In the genomic region with DNA sequence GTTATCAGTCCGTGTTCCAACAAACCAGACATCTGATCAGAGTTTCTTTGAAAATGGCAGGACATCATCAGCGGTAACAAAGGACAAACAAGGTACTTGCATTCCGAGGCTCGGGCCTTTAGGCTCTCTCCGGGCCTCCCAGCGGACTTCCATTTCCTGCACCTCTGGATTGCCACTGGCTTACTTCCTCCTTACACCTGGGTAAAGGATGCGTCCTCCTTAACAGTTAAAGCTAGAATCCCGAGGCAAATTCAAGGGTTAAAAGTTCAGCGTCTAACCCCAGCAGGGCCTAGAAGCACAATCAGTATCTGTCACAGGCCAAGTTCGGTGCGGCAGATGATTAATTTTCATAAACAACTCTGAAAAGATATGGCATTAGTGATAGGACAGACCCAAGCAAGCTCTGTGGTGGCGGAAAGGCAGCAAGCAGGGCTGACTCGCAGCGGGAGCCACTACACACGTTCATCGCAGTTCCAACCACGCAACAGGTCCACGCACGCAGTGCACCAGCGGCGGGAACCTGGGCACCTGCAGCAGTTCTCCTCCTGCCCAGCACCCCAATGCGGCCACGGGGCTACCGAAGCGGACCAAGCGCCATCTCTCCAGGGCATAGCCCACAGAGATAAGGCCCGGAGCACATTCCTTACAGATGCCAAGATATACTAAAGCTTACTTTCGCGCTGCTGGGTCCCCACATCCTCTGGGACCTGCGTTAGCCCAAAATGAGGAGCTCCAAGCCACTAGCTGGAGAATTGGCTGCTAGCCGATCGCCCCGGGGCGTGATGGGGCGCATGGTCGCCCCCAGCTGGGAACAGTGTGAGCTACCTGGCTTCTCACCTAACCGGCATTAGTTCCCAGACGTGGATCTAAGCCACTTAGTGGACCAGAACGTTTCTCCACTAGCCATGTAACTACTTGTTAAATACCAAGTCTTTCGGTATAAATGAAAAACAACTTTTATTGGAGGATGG, we compare ENCODE assay signal across 7 mouse cellular contexts. TPM values are rescaled to one million over a fixed set of nuclear protein-coding genes. Genes with fewer than 3 reads are reported as not detected.
DNase-seq lines count a peak whose midpoint lies in the region; ATAC-seq and TF ChIP-seq lines count a peak whose summit lies in the region.

No protein-coding gene starts in this region.

- peak; percentile 59 for DNase-seq in adrenal gland, postnatal 14 days
- peak; percentile 59 to 67 for DNase-seq in heart, postnatal 14 days
- peak; percentile 70 to 82 for DNase-seq in kidney, postnatal 4 days
- peak; percentile 26 for DNase-seq in right cerebral cortex, postnatal 14 days

- intact Hi-C loops in heart, postnatal 14 days (cut with DNase I), result loop anchor here (5.0 kb wide), 4 partner anchors 41 to 209 kb away; a partner anchor contains a TSS

- H3K4me3 ChIP-seq in E14TG2a.4 (replicated peaks; ENCODE audit: low read length) (peak overlapping the region; percentile 89), macrophage (ENCODE audit: inconsistent target) (peak overlapping the region; percentile 11; the same call in 1 of the 2 replicates)
- H3K4me3 ChIP-seq in embryonic facial prominence, embryonic 13.5 days, result peak overlapping the region; percentile 78

- H3K9me3 ChIP-seq in E14TG2a.4 (ENCODE audit: low read length), result no peaks in the 10 kb centered on the region
- no peaks in the 10 kb centered on the region for H3K9me3 ChIP-seq in embryonic facial prominence, embryonic 13.5 days

- peak overlapping the region; percentile 98 for H3K4me2 ChIP-seq in embryonic facial prominence, embryonic 13.5 days

- under 1% methylated on average over 40 of the region's 40 CpGs for WGBS in embryonic facial prominence, embryonic 13.5 days
- 14% methylated on average over 38 of the region's 40 CpGs for WGBS in macrophage (ENCODE audit: missing documents)

- H3K36me3 ChIP-seq in E14TG2a.4 (ENCODE audit: insufficient read depth, low read length), result no peaks in the 10 kb centered on the region
- no peaks in the 10 kb centered on the region for H3K36me3 ChIP-seq in embryonic facial prominence, embryonic 13.5 days
- no peaks in the 10 kb centered on the region for H3K36me3 ChIP-seq in macrophage (ENCODE audit: inconsistent target)

- H3K27me3 ChIP-seq in E14TG2a.4 (ENCODE audit: insufficient read depth, low read length), result peaks cover 34% of the 10 kb centered on the region
- H3K27me3 ChIP-seq in embryonic facial prominence, embryonic 13.5 days, result no peaks in the 10 kb centered on the region

- 0 out of 2 replicates have a peak, but pooled peaks have one; percentile 17 for ATAC-seq in embryonic facial prominence, embryonic 13.5 days (ENCODE audit: insufficient number of reproducible peaks, insufficient read depth, low FRiP score, low TSS enrichment, low read depth)

- H3K27ac ChIP-seq in embryonic facial prominence, embryonic 13.5 days, result no peak overlapping the region
- no peak overlapping the region for H3K27ac ChIP-seq in macrophage

- H3K79me2 ChIP-seq in macrophage (ENCODE audit: inconsistent target), result no peaks in the 10 kb centered on the region

- H3K4me1 ChIP-seq in E14TG2a.4 (replicated peaks; ENCODE audit: low read depth, low read length), result peaks cover 32% of the 10 kb centered on the region
- peaks cover 28% of the 10 kb centered on the region for H3K4me1 ChIP-seq in embryonic facial prominence, embryonic 13.5 days

- no peak for TF ChIP-seq CTCF in E14TG2a.4 (conservative IDR thresholded peaks at IDR 0.05; ENCODE audit: low read length)

- H3K9ac ChIP-seq in embryonic facial prominence, embryonic 13.5 days, result peak overlapping the region; percentile 87

RNA-seq across cellular contexts. Expression of a gene that starts 1.0 kb away (rescaled TPM):
- total RNA-seq in adrenal gland, postnatal 14 days (2021), result 11.3 and 16.6 TPM in 2 replicates
- polyA plus RNA-seq in embryonic facial prominence, embryonic 13.5 days (2015; fragmentation: Nextera tagmentation; extraction: Ambion mirVana), result 15.7 and 16.5 TPM in 2 replicates
- 10 to 100 TPM; 18.7 to 19.9 TPM for total RNA-seq in heart, postnatal 14 days (2021)
- 1 to 10 TPM in 20 of 26 experiments, under 1 TPM in 6; 0.44 to 6.1 (median 2.0) TPM for total RNA-seq in macrophage (2018; cell fraction: chromatin; rRNA removed)
- 1 to 10 TPM in 8 of 26 experiments, under 1 TPM in 18; 0.27 to 1.4 (median 0.71) TPM for total RNA-seq in macrophage (2018; cell fraction: cytosol; rRNA removed)
- total RNA-seq in macrophage (2018; cell fraction: nucleus; rRNA removed), result 1 to 10 TPM in 17 of 26 experiments, under 1 TPM in 9; 0.23 to 3.5 (median 1.1) TPM
- polyA plus RNA-seq in macrophage (2018), result 0.48 to 0.92 TPM (median 0.83 TPM) in 3 replicates

Comparison
In these comparisons a context has a peak if more than half of its experiments do, and no peak if none do; other contexts are left out.
1. H3K4me3 ChIP-seq: peak in every context shown above with its lines; median percentile 89 in E14TG2a.4; 78 in embryonic facial prominence, embryonic 13.5 days; 11 in macrophage.
2. DNase-seq: peak in every context shown above with its lines; median percentile 76 in kidney, postnatal 4 days; 63 in heart, postnatal 14 days; 59 in adrenal gland, postnatal 14 days; 26 in right cerebral cortex, postnatal 14 days.